Mouse (Mus musculus): ENCODE measurements around the gene Gpbar1. TPM values are rescaled to one million over a fixed set of nuclear protein-coding genes. Genes with fewer than 3 reads are reported as not detected.

Gene Gpbar1
- polyA plus RNA-seq, 2 experiments: 0.57 to 1.1 TPM

GRCm38 (mm10) chr1:74275015-74275414 lies 3.3 kb upstream of the Gpbar1 start:
- Histone ChIP-seq H3K4me3 (ENCODE audit: insufficient read depth in 1 of 2, low read depth in 2 of 2, low read length in 2 of 2) (no peak overlapping the region), H3K27ac (no peak overlapping the region), H3K4me1 (replicated peaks; ENCODE audit: control insufficient read depth in 2 of 2, insufficient read depth in 2 of 2, low read length in 1 of 2) (0 out of 4 replicates have a peak, but pooled peaks cover 0 to 2% of the 10 kb centered on the region in 2 experiments), H3K36me3 (replicated peaks; ENCODE audit: control insufficient read depth, insufficient read depth, low read depth) (no peaks in the 10 kb centered on the region), H3K27me3 (ENCODE audit: control insufficient read depth, insufficient read depth, low read length) (no peaks in the 10 kb centered on the region; the same call in 1 of the 2 replicates), H3K9me3 (ENCODE audit: control insufficient read depth, low read length) (no peaks in the 10 kb centered on the region), H3K9ac (replicated peaks) (no peak overlapping the region), H3K4me2 (ENCODE audit: low read depth) (no peak overlapping the region)
- ATAC-seq (ENCODE audit: insufficient read depth) (no peak), DNase-seq (ENCODE audit: low read depth in 3 of 3, low spot score in 3 of 3) (no peak)
- WGBS (ENCODE audit: insufficient replicate concordance): 25% methylated on average over 9 of the region's 9 CpGs
- no peak for TF ChIP-seq CTCF (IDR thresholded peaks at IDR 0.05; ENCODE audit: low read depth)
- no peak for TF ChIP-seq EP300 (IDR thresholded peaks at IDR 0.05; ENCODE audit: low read depth)

GRCm38 (mm10) chr1:74277041-74277440 lies 1.3 kb upstream of the Gpbar1 start:
- 50% methylated on average over 6 of the region's 6 CpGs for WGBS (ENCODE audit: insufficient replicate concordance)
- DNase-seq (ENCODE audit: low read depth in 3 of 3, low spot score in 3 of 3) (no peak), ATAC-seq (ENCODE audit: insufficient read depth) (no peak)
- Histone ChIP-seq H3K9ac (replicated peaks) (no peak overlapping the region), H3K27ac (no peak overlapping the region), H3K4me1 (replicated peaks; ENCODE audit: control insufficient read depth in 2 of 2, insufficient read depth in 2 of 2, low read length in 1 of 2) (0 out of 4 replicates have a peak, but pooled peaks cover 0 to 2% of the 10 kb centered on the region in 2 experiments), H3K36me3 (replicated peaks; ENCODE audit: control insufficient read depth, insufficient read depth, low read depth) (peaks cover 6% of the 10 kb centered on the region), H3K9me3 (ENCODE audit: control insufficient read depth, low read length) (no peaks in the 10 kb centered on the region), H3K27me3 (ENCODE audit: control insufficient read depth, insufficient read depth, low read length) (no peaks in the 10 kb centered on the region; the same call in 1 of the 2 replicates), H3K4me3 (ENCODE audit: insufficient read depth in 1 of 2, low read depth in 2 of 2, low read length in 2 of 2) (no peak overlapping the region), H3K4me2 (ENCODE audit: low read depth) (no peak overlapping the region)
- TF ChIP-seq EP300 (IDR thresholded peaks at IDR 0.05; ENCODE audit: low read depth) (no peak), CTCF (IDR thresholded peaks at IDR 0.05; ENCODE audit: low read depth) (no peak)

GRCm38 (mm10) chr1:74277883-74278537 lies 340 bp upstream of the Gpbar1 start:
- Histone ChIP-seq H3K4me1 (replicated peaks; ENCODE audit: control insufficient read depth in 2 of 2, insufficient read depth in 2 of 2, low read length in 1 of 2) (0 out of 4 replicates have a peak, but pooled peaks cover 0 to 2% of the 10 kb centered on the region in 2 experiments), H3K27me3 (ENCODE audit: control insufficient read depth, insufficient read depth, low read length) (no peaks in the 10 kb centered on the region; the same call in 1 of the 2 replicates), H3K9me3 (ENCODE audit: control insufficient read depth, low read length) (no peaks in the 10 kb centered on the region), H3K36me3 (replicated peaks; ENCODE audit: control insufficient read depth, insufficient read depth, low read depth) (peaks cover 6% of the 10 kb centered on the region), H3K27ac (no peak overlapping the region), H3K4me2 (ENCODE audit: low read depth) (no peak overlapping the region), H3K4me3 (ENCODE audit: insufficient read depth in 1 of 2, low read depth in 2 of 2, low read length in 2 of 2) (no peak overlapping the region), H3K9ac (replicated peaks) (no peak overlapping the region)
- ATAC-seq (ENCODE audit: insufficient read depth) (no peak), DNase-seq (ENCODE audit: low read depth in 3 of 3, low spot score in 3 of 3) (no peak)
- TF ChIP-seq EP300 (IDR thresholded peaks at IDR 0.05; ENCODE audit: low read depth): no peak
- no peak for TF ChIP-seq CTCF (IDR thresholded peaks at IDR 0.05; ENCODE audit: low read depth)
- WGBS (ENCODE audit: insufficient replicate concordance): 43% methylated on average over 8 of the region's 8 CpGs

- TF ChIP-seq EP300 (IDR thresholded peaks at IDR 0.05; ENCODE audit: low read depth): no peak
- no peak for TF ChIP-seq CTCF (IDR thresholded peaks at IDR 0.05; ENCODE audit: low read depth)
- H3K27ac ChIP-seq: no peak overlapping the region
- H3K27me3 ChIP-seq (ENCODE audit: control insufficient read depth, insufficient read depth, low read length): no peaks in the 10 kb centered on the region; the same call in 1 of the 2 replicates
- H3K36me3 ChIP-seq (replicated peaks; ENCODE audit: control insufficient read depth, insufficient read depth, low read depth): peaks cover 6% of the 10 kb centered on the region
- ATAC-seq (ENCODE audit: insufficient read depth) (no peak), DNase-seq (ENCODE audit: low read depth in 3 of 3, low spot score in 3 of 3) (no peak)
- WGBS (ENCODE audit: insufficient replicate concordance): 78% methylated on average over 11 of the region's 11 CpGs
- no peak overlapping the region for H3K4me3 ChIP-seq (ENCODE audit: insufficient read depth in 1 of 2, low read depth in 2 of 2, low read length in 2 of 2)
- no peak overlapping the region for H3K4me2 ChIP-seq (ENCODE audit: low read depth)
- no peak overlapping the region for H3K9ac ChIP-seq (replicated peaks)
- no peaks in the 10 kb centered on the region for H3K9me3 ChIP-seq (ENCODE audit: control insufficient read depth, low read length)
- peaks cover 5 to 6% of the 10 kb centered on the region in 2 experiments; a peak in 3 of 4 replicates for H3K4me1 ChIP-seq (replicated peaks; ENCODE audit: control insufficient read depth in 2 of 2, insufficient read depth in 2 of 2, low read length in 1 of 2)
Measured at GRCm38 (mm10) chr1:74278988-74279387, 638 bp downstream of the Gpbar1 start.

GRCm38 (mm10) chr1:74280591-74281325 lies 2.4 kb downstream of the Gpbar1 start:
- Histone ChIP-seq H3K27me3 (ENCODE audit: control insufficient read depth, insufficient read depth, low read length) (no peaks in the 10 kb centered on the region), H3K4me3 (ENCODE audit: insufficient read depth in 1 of 2, low read depth in 2 of 2, low read length in 2 of 2) (no peak overlapping the region), H3K4me1 (replicated peaks; ENCODE audit: control insufficient read depth in 2 of 2, insufficient read depth in 2 of 2, low read length in 1 of 2) (peaks cover 7 to 8% of the 10 kb centered on the region in 2 experiments; a peak in 3 of 4 replicates), H3K36me3 (replicated peaks; ENCODE audit: control insufficient read depth, insufficient read depth, low read depth) (peaks cover 6% of the 10 kb centered on the region), H3K27ac (no peak overlapping the region), H3K9me3 (ENCODE audit: control insufficient read depth, low read length) (no peaks in the 10 kb centered on the region), H3K4me2 (ENCODE audit: low read depth) (no peak overlapping the region), H3K9ac (replicated peaks) (no peak overlapping the region)
- ATAC-seq (ENCODE audit: insufficient read depth) (no peak), DNase-seq (ENCODE audit: low read depth in 3 of 3, low spot score in 3 of 3) (no peak)
- 81% methylated on average over 14 of the region's 14 CpGs for WGBS (ENCODE audit: insufficient replicate concordance)
- TF ChIP-seq CTCF (IDR thresholded peaks at IDR 0.05; ENCODE audit: low read depth) (no peak), EP300 (IDR thresholded peaks at IDR 0.05; ENCODE audit: low read depth) (no peak)
